In genomic region chr1:152591746-152592498, GRCm38 (mm10) we compare ENCODE assay signal across 12 mouse cellular contexts.
DNase-seq lines count a peak whose midpoint lies in the region; ATAC-seq and TF ChIP-seq lines count a peak whose summit lies in the region.
"Had no signal": no experiment of that assay in that cellular context is flagged by ENCODE, and none has a peak within 500 bp of the region (broad histone marks: within the 10 kb centered on the region; RNA-seq: fewer than 3 reads in every experiment).

No protein-coding gene starts in this region.

- WGBS in spleen, adult 2 months = 67% methylated on average over 15 of the region's 15 CpGs

- TF ChIP-seq CTCF in spleen, adult 2 months (IDR thresholded peaks at IDR 0.05; ENCODE audit: extremely low read depth, insufficient read depth, insufficient read length, insufficient replicate concordance) = no peak

- intact Hi-C loops in left cerebral cortex, postnatal 4 days (cut with DNase I) = no loop called here

- no peak for DNase-seq in spleen, adult 2 months (ENCODE audit: low read depth in 1 of 2, low spot score in 2 of 2)
- no peak for DNase-seq in spleen, adult 18-20 months
- peak; percentile 54 for DNase-seq in c-Kit-negative CD71-positive TER-119-positive erythroid progenitor cells, embryonic 14.5 days (ENCODE audit: low read depth, low spot score)
- no peak for DNase-seq in left cerebral cortex, postnatal 4 days
- no peak for DNase-seq in right cerebral cortex, postnatal 36 days (ENCODE audit: low spot score in 2 of 2)
- DNase-seq: cerebellum, postnatal 36 days; gastrocnemius, postnatal 14 days; kidney, adult 18-20 months had no signal

- no peaks in the 10 kb centered on the region for H3K27me3 ChIP-seq in spleen, adult 2 months (ENCODE audit: control insufficient read depth, insufficient read depth, low read length)
- H3K27me3 ChIP-seq: limb, embryonic 13.5 days had no signal

- peaks cover 34% of the 10 kb centered on the region for H3K4me1 ChIP-seq in spleen, adult 2 months (ENCODE audit: control insufficient read depth, insufficient read depth, insufficient read length)

- peak; percentile 45; the same call in 1 of the 2 replicates for ATAC-seq in granulocyte monocyte progenitor cell, adult 5-6 weeks (replicated peaks; ENCODE audit: poor library complexity, severe bottlenecking)
- ATAC-seq in megakaryocyte progenitor cell, adult 5-6 weeks (replicated peaks; ENCODE audit: poor library complexity) = peak; percentile 40

- H3K36me3 ChIP-seq in spleen, adult 2 months (ENCODE audit: control insufficient read depth, insufficient read depth, low read length) = no peaks in the 10 kb centered on the region; the same call in 1 of the 2 replicates
- H3K36me3 ChIP-seq: limb, embryonic 13.5 days had no signal

- H3K27ac ChIP-seq in spleen, adult 2 months (ENCODE audit: insufficient read depth, low read length) = peak overlapping the region; percentile 37
- H3K27ac ChIP-seq: macrophage had no signal

- no peak overlapping the region for H3K4me3 ChIP-seq in spleen, adult 2 months (ENCODE audit: extremely low read depth, insufficient read depth, insufficient read length)
- H3K4me3 ChIP-seq: limb, embryonic 13.5 days had no signal

- no peak for TF ChIP-seq POLR2A in spleen, adult 2 months (IDR thresholded peaks at IDR 0.05; ENCODE audit: low read depth, low read length)
